Mouse (Mus musculus) adrenal gland, adult 2 months (tissue): ENCODE data around the gene Il10rb. TPM values are rescaled to one million over a fixed set of nuclear protein-coding genes. Genes with fewer than 3 reads are reported as not detected.

ENCODE experiments used
- polyA plus RNA-seq: library from polyadenylated mRNA; depleted of rRNA; stranded (reverse); fragments of >200 nt; gene quantifications from 2 replicates; pipeline ENCODE4 v1.2.3, GENCODE M21; 2012; rRNA removed
- total RNA-seq, 2 experiments: library from RNA; stranded (reverse); gene quantifications; 2 replicates each; pipeline ENCODE4 v1.2.3; 2021

Il10rb gene
- total and polyA plus RNA-seq, 3 experiments, result 107 to 258 (median 255) TPM

Other genes with a start within 250 kb of the Il10rb start
- not detected for gene Olig2, start 180.7 kb upstream of the Il10rb start, total RNA-seq
- not detected in 2 replicates for gene Olig2, start 180.7 kb upstream of the Il10rb start, polyA plus RNA-seq
- under 1 TPM; 0.37 to 0.86 TPM for gene Olig1, start 136.4 kb upstream of the Il10rb start, total RNA-seq
- gene Olig1, start 136.4 kb upstream of the Il10rb start, polyA plus RNA-seq, result 0.49 and 2.2 TPM in 2 replicates
- 100 to 1,000 TPM; 112 to 134 TPM for gene Ifnar2, start 33.4 kb upstream of the Il10rb start, total RNA-seq
- gene Ifnar2, start 33.4 kb upstream of the Il10rb start, polyA plus RNA-seq, result 225 and 282 TPM in 2 replicates
- gene Gm21970, start 14.4 kb upstream of the Il10rb start, total RNA-seq, result under 1 TPM in 1 of 2 experiments, not detected in 1; 0.69 TPM
- gene Gm21970, start 14.4 kb upstream of the Il10rb start, polyA plus RNA-seq, result not detected in 2 replicates
- gene Ifnar1, start 79.1 kb downstream of the Il10rb start, total RNA-seq, result 10 to 100 TPM; 66.1 to 71.3 TPM
- gene Ifnar1, start 79.1 kb downstream of the Il10rb start, polyA plus RNA-seq, result 10.9 and 11.3 TPM in 2 replicates
- gene Ifngr2, start 140.9 kb downstream of the Il10rb start, total RNA-seq, result 10 to 100 TPM; 19.9 to 34.0 TPM
- 25.1 and 39.2 TPM in 2 replicates for gene Ifngr2, start 140.9 kb downstream of the Il10rb start, polyA plus RNA-seq
- 10 to 100 TPM; 60.0 to 62.2 TPM for gene Tmem50b, start 191.6 kb downstream of the Il10rb start, total RNA-seq
- 27.4 and 34.4 TPM in 2 replicates for gene Tmem50b, start 191.6 kb downstream of the Il10rb start, polyA plus RNA-seq
- 10 to 100 TPM; 10.3 to 16.6 TPM for gene Dnajc28, start 212.9 kb downstream of the Il10rb start, total RNA-seq
- gene Dnajc28, start 212.9 kb downstream of the Il10rb start, polyA plus RNA-seq, result 0.64 and 0.70 TPM in 2 replicates
- 100 to 1,000 TPM; 112 to 114 TPM for gene Gart, start 240.8 kb downstream of the Il10rb start, total RNA-seq
- 15.8 and 22.5 TPM in 2 replicates for gene Gart, start 240.8 kb downstream of the Il10rb start, polyA plus RNA-seq
- 100 to 1,000 TPM; 190 to 239 TPM for gene Son, start 241.3 kb downstream of the Il10rb start, total RNA-seq
- 104 and 109 TPM in 2 replicates for gene Son, start 241.3 kb downstream of the Il10rb start, polyA plus RNA-seq